Mouse (Mus musculus) heart, embryonic 15.5 days (tissue): ENCODE measurements around the gene Ndufc1. TPM values are rescaled to one million over a fixed set of nuclear protein-coding genes. Genes with fewer than 3 reads are reported as not detected.
"Not testable (repeated sequence)": the region's sequence is repeated elsewhere in the genome, so short reads cannot be mapped to it uniquely, and the experiment has no call there.

ENCODE experiments used
- ATAC-seq: fragments of 200-750 bp; cut with Nextera tagmentation; replicated peaks from 2 replicates; pipeline ENCODE4 v1.8.0; 2017; ENCODE audit warnings: low read depth, moderate TSS enrichment; ENCODE audit not compliant: insufficient number of reproducible peaks, insufficient read depth, low FRiP score
- H3K27ac ChIP-seq: fragments of 300-500 bp; sonication (generic); 2 replicates; pipeline ENCODE4 v1.5.1; 2015; ENCODE audit warnings: mild to moderate bottlenecking, inconsistent platforms
- H3K27me3 ChIP-seq: fragments of 300-500 bp; sonication (generic); 2 replicates; pipeline ENCODE4 v1.6.1; 2015; ENCODE audit warnings: inconsistent platforms
- H3K36me3 ChIP-seq: fragments of 300-500 bp; sonication (generic); 2 replicates; pipeline ENCODE4 v1.6.1; 2015; ENCODE audit warnings: mild to moderate bottlenecking, inconsistent platforms
- H3K4me1 ChIP-seq: fragments of 300-500 bp; sonication (generic); replicated peaks from 2 replicates; pipeline ENCODE4 v1.6.1; 2015; ENCODE audit warnings: inconsistent platforms
- H3K4me2 ChIP-seq: fragments of 300-500 bp; sonication (generic); 2 replicates; pipeline ENCODE4 v1.6.1; 2015; ENCODE audit warnings: inconsistent platforms, mild to moderate bottlenecking, moderate library complexity
- H3K4me3 ChIP-seq: fragments of 300-500 bp; sonication (generic); 2 replicates; pipeline ENCODE4 v1.5.1; 2015; ENCODE audit warnings: mild to moderate bottlenecking, inconsistent platforms
- H3K9ac ChIP-seq: fragments of 300-500 bp; sonication (generic); 2 replicates; pipeline ENCODE4 v1.6.1; 2015; ENCODE audit warnings: mild to moderate bottlenecking, inconsistent platforms
- H3K9me3 ChIP-seq: fragments of 300-500 bp; sonication (generic); replicated peaks from 2 replicates; pipeline ENCODE4 v1.6.1; 2016; ENCODE audit warnings: inconsistent platforms
- WGBS: fragments of 180-500 bp; shearing (Covaris S2); methylation state at CpG from one replicate; pipeline ENCODE4 v1.1.7; 2015; ENCODE audit warnings: mixed read lengths; 5-methylcytosine and 5-hydroxymethylcytosine counted together
- polyA plus RNA-seq: library from polyadenylated mRNA; unstranded; fragments of >200 nt; fragmentation: Nextera tagmentation; extraction: Ambion mirVana; gene quantifications from 2 replicates; pipeline ENCODE4 v1.2.1, GENCODE M21; 2015

The Ndufc1 gene
- polyA plus RNA-seq, 1 experiment from 2014 or later, result 1,902 TPM

- Histone ChIP-seq H3K4me2 (peak overlapping the region; percentile 77), H3K27me3 (no peaks in the 10 kb centered on the region), H3K4me1 (peaks cover 11% of the 10 kb centered on the region), H3K36me3 (no peaks in the 10 kb centered on the region), H3K27ac (peak overlapping the region; percentile 54), H3K9me3 (no peaks in the 10 kb centered on the region), H3K9ac (peak overlapping the region; percentile 29), H3K4me3 (peak overlapping the region; percentile 51)
- 5% methylated on average over 31 of the region's 31 CpGs for WGBS
- peak; percentile 89 for ATAC-seq
Observed at GRCm38 (mm10) chr3:51364703-51365516, 43.9 kb downstream of the Ndufc1 start.

DNA sequence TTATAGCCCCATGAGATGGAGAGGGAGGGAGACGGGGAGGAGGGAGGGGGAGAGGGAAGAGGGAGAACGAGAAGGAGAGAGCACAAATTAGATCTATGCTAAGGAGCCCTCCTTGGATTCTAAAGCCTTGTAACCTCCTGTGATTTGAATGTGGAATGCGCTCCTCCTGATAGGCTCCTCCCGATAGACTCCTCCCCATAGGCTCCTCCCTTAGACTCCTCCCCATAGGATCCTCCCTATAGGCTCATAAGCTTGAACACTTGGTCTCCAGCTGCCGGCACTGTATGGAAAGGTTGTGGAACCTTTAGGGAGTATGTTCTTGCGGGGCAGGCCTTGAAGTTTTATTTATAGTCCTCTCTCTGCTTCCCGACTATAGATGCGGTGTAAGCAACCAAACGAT, 47.7 kb downstream of the Ndufc1 start:
- Histone ChIP-seq H3K36me3 (no peaks in the 10 kb centered on the region), H3K4me1 (peaks cover 31% of the 10 kb centered on the region), H3K27me3 (no peaks in the 10 kb centered on the region), H3K9me3 (no peaks in the 10 kb centered on the region), H3K4me2 (no peak overlapping the region), H3K9ac (no peak overlapping the region), H3K27ac (no peak overlapping the region), H3K4me3 (no peak overlapping the region)
- ATAC-seq, result no peak
- 29% methylated on average over 9 of the region's 9 CpGs for WGBS

DNA sequence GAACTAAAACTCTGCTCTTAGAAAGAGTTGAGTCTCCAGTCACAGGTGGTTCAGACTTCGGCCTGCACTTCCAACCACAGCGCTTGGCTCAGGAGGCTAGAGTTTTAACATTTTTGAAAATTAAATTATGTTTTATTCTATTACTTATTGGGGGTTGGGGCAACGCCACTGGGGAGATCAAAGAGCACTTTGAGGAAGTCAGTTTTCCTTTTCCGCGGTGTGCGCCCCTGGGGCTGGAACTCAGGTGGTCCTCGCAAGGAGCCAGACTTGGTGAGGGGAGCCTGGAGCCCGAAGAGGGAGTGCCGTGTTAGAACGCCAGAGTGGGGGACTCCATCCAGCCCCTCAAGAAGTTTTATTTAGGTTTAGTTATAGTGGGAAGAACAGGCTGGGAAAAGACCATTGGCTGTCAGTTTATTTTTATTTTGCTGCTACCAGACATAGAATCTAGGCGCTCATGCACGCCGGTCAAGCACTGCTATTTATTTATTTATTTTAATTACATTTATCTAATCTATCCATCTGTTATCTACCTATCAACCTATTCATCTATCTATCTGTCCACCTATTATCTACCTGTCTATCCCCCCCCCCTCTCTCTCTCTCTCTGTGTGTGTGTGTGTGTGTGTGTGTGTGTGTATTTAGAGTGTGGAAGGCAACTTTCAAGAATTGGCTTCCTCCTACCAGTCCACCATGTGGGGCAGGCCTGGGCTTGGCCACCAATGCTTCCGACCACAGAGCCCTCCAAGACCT, 49.1 kb downstream of the Ndufc1 start:
- WGBS, result 38% methylated on average over 14 of the region's 14 CpGs
- H3K27me3 ChIP-seq, result no peaks in the 10 kb centered on the region
- H3K27ac ChIP-seq, result no peak overlapping the region
- peak overlapping the region; percentile 85 for H3K4me2 ChIP-seq
- no peak for ATAC-seq
- no peaks in the 10 kb centered on the region for H3K36me3 ChIP-seq
- H3K9me3 ChIP-seq, result no peaks in the 10 kb centered on the region
- no peak overlapping the region for H3K9ac ChIP-seq
- H3K4me1 ChIP-seq, result peaks cover 24% of the 10 kb centered on the region
- H3K4me3 ChIP-seq, result peak overlapping the region; percentile 62

GRCm38 (mm10) chr3:51358660-51359557, 49.9 kb downstream of the Ndufc1 start:
- H3K9me3 ChIP-seq, result no peaks in the 10 kb centered on the region
- peak overlapping the region; percentile 64; the same call in 1 of the 2 replicates for H3K27ac ChIP-seq
- peak overlapping the region; percentile 64 for H3K9ac ChIP-seq
- ATAC-seq, result peak; percentile 66
- peak overlapping the region; percentile 62 for H3K4me3 ChIP-seq
- H3K27me3 ChIP-seq, result no peaks in the 10 kb centered on the region
- peak overlapping the region; percentile 85 for H3K4me2 ChIP-seq
- peaks cover 20% of the 10 kb centered on the region for H3K4me1 ChIP-seq
- 2% methylated on average over 50 of the region's 50 CpGs for WGBS
- H3K36me3 ChIP-seq, result no peaks in the 10 kb centered on the region

GRCm38 (mm10) chr3:51358181-51358580, 50.6 kb downstream of the Ndufc1 start:
- Histone ChIP-seq H3K4me1 (peaks cover 20% of the 10 kb centered on the region), H3K36me3 (no peaks in the 10 kb centered on the region), H3K9me3 (no peaks in the 10 kb centered on the region), H3K4me2 (peak overlapping the region; percentile 85), H3K27me3 (no peaks in the 10 kb centered on the region), H3K9ac (0 out of 2 replicates have a peak overlapping the region, but pooled peaks have one; percentile 3), H3K4me3 (peak overlapping the region; percentile 62), H3K27ac (no peak overlapping the region)
- WGBS, result 6% methylated on average over 15 of the region's 15 CpGs
- ATAC-seq, result no peak

- Histone ChIP-seq H3K36me3 (no peaks in the 10 kb centered on the region), H3K4me3 (peak overlapping the region; percentile 62), H3K27me3 (no peaks in the 10 kb centered on the region), H3K27ac (no peak overlapping the region), H3K9me3 (no peaks in the 10 kb centered on the region), H3K4me2 (peak overlapping the region; percentile 85), H3K4me1 (peaks cover 20% of the 10 kb centered on the region), H3K9ac (no peak overlapping the region)
- WGBS, result 28% methylated on average over 14 of the region's 14 CpGs
- ATAC-seq, result no peak
Observed at GRCm38 (mm10) chr3:51357624-51358023, 51.2 kb downstream of the Ndufc1 start.

- no peaks in the 10 kb centered on the region for H3K27me3 ChIP-seq
- WGBS, result 17% methylated on average over 5 of the region's 5 CpGs
- H3K9me3 ChIP-seq, result no peaks in the 10 kb centered on the region
- no peak for ATAC-seq
- peaks cover 20% of the 10 kb centered on the region for H3K4me1 ChIP-seq
- H3K27ac ChIP-seq, result peak overlapping the region; percentile 6; the same call in 1 of the 2 replicates
- no peak overlapping the region for H3K4me3 ChIP-seq
- no peak overlapping the region for H3K9ac ChIP-seq
- peak overlapping the region; percentile 85 for H3K4me2 ChIP-seq
- no peaks in the 10 kb centered on the region for H3K36me3 ChIP-seq
Observed at GRCm38 (mm10) chr3:51357078-51357477, 51.7 kb downstream of the Ndufc1 start.

GRCm38 (mm10) chr3:51354956-51355355, 53.8 kb downstream of the Ndufc1 start:
- H3K4me3 ChIP-seq, H3K4me2 ChIP-seq, H3K9me3 ChIP-seq, H3K36me3 ChIP-seq, H3K27ac ChIP-seq, H3K9ac ChIP-seq, H3K27me3 ChIP-seq, ATAC-seq: not testable (repeated sequence)
- WGBS, result 83% methylated on average over 6 of the region's 6 CpGs
- H3K4me1 ChIP-seq, result peaks cover 20% of the 10 kb centered on the region

Other genes with a start within 250 kb of the Ndufc1 start
- 9.7 and 10.3 TPM in 2 replicates for gene Noct, start 184.5 kb downstream of the Ndufc1 start, polyA plus RNA-seq
- gene Elf2, start 68.3 kb downstream of the Ndufc1 start, polyA plus RNA-seq, result 51.3 and 55.4 TPM in 2 replicates
- gene Mgarp, start 12.2 kb downstream of the Ndufc1 start, polyA plus RNA-seq, result 6.9 and 9.5 TPM in 2 replicates
- gene Naa15, start 6.2 kb upstream of the Ndufc1 start, polyA plus RNA-seq, result 36.5 and 42.5 TPM in 2 replicates
- 14.9 and 17.6 TPM in 2 replicates for gene Rab33b, start 74.9 kb upstream of the Ndufc1 start, polyA plus RNA-seq
- 3.7 and 5.1 TPM in 2 replicates for gene Setd7, start 151.9 kb upstream of the Ndufc1 start, polyA plus RNA-seq